Mouse (Mus musculus) left cerebral cortex, adult 9 months (tissue): ENCODE results near the gene Tiam2.
A peak's percentile ranks its signal among the peaks of the same experiment; 100 is the strongest.
"Not testable (repeated sequence)": the region's sequence is repeated elsewhere in the genome, so short reads cannot be mapped to it uniquely, and the experiment has no call there.

Experiments
- DNase-seq, 2 experiments: peaks; one replicate each; pipeline ENCODE4 v3.0.0; 2022; ENCODE audit warnings: low spot score in 2 of 2

The Tiam2 gene

DNA sequence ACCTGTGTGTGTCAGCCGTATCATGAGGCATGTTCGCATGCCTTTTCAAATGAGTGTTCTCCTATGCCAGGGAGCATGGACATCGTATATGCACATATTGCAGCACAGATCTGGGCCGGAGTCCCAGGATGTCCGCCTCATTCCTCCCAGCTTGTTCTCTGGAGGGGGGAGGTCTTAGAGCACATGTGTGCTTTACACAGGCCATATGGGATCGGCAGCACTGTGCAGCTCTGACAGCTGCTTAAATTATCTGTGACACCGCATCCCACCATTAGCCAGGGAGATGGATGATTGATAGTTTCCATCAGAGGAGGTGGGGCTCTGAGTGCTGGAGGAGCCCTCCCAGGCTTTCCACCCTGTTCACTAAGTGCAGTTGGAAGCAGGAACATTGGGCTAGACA is 12.4 kb downstream of the Tiam2 start:
- no peak for DNase-seq

- no peak for DNase-seq
Measured at GRCm38 (mm10) chr17:3344872-3345271, 18.5 kb downstream of the Tiam2 start.

- peak in 1 of 2 experiments; percentile 36 for DNase-seq
Measured at GRCm38 (mm10) chr17:3345276-3345885, 19.0 kb downstream of the Tiam2 start.

GRCm38 (mm10) chr17:3347800-3348199 is 21.4 kb downstream of the Tiam2 start:
- no peak for DNase-seq

DNA sequence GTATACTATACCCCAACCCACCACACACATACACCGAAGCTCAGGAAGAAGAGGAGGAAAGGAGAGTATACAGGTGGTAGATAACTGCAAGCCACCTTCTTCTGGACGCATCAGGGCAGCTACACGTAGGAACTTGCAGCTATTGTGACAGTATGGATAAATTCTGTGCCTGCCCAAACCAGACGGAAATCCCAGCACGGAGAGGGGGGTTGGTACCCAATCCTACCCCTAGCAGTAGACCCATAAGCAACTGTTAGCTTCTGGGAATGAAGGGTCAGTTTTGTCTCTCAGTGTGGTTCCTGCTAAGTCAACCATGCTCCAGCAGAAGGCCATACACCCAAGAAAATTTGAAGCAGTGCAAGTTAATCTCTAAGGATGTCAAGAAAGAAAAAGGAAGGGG is 23.0 kb downstream of the Tiam2 start:
- no peak for DNase-seq

- no peak for DNase-seq
Measured at GRCm38 (mm10) chr17:3349939-3350338, 23.6 kb downstream of the Tiam2 start.

- DNase-seq: no peak
Measured at GRCm38 (mm10) chr17:3350405-3350804, 24.0 kb downstream of the Tiam2 start.

DNA sequence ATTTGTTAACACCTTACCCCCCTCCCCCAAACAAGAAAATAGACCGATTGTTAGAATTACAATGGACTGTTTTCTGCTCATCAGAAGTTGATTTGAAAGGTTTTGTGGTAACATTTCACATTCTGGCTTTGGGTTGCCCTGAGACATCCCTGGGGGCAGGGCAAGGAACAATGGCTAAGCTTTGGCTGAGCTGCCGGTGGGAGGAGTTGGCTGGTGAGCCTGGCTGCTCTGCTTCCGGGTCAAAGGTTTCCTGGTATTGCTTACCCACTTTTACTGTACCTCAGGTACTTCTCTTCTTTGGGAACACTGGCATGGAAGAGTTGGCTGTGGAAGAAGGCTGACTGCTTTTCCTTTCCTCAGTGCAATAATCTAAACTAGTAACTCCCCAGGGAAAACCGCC is 25.3 kb downstream of the Tiam2 start:
- no peak for DNase-seq

GRCm38 (mm10) chr17:3353141-3353540 is 26.8 kb downstream of the Tiam2 start:
- DNase-seq: not testable (repeated sequence)

DNA sequence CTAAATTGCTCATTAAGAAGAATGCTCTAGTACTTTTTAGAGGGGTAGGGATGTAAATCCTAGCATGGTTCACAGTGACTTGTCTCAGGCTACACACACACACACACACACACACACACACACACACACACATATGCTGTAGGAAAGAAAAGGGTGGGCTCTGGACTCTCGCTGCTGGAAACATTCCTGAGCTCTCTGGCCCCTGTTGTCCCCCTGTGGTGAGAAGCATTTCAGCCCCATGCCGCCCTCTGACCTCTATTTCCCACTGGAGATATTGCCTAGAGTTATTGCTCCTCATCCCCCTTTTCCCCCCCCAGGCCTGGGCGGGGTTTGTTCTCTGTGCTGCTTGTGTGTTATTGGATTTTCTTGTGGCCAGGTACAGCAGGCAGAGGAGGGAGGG is 28.5 kb downstream of the Tiam2 start:
- no peak for DNase-seq

- no peak for DNase-seq
Measured at GRCm38 (mm10) chr17:3356633-3357365, 30.4 kb downstream of the Tiam2 start.

DNA sequence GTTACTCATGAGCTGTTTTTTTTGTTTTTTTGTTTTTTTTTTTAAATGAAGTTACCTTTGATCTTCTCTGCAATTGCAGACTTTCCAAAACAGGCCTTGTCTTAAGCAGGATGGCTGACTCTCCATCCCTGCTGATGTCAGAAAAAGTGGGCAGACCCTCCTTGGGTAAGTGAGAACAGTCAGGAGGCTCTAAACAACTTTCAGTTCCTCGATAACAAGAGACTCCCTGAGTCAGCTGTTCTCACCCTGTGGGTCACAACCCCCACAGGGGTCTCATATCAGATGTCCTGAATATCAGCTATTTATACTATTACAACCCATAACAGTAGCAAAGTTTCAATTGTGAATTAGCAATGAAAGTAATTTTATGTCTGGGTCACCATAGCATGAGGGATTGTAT is 33.9 kb downstream of the Tiam2 start:
- no peak for DNase-seq

DNA sequence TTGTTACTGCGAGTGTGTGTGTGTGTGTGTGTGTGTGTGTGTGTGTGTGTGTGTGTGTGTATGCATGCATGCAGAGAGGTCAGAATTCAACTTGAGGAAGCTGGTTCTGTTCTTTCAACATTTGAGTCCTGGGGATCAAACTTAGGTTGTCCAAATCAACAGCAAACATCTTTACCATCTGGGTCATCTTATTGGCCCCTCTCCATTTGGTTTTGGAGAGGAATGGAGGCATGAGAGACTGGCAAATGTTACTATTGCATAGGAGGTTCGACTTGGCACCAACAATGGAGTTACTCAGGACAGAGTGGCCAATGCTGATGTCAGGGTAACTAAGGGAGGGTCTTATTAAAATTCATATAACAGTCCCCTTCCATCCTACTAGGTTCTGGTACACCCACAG is 35.4 kb downstream of the Tiam2 start:
- no peak for DNase-seq

DNA sequence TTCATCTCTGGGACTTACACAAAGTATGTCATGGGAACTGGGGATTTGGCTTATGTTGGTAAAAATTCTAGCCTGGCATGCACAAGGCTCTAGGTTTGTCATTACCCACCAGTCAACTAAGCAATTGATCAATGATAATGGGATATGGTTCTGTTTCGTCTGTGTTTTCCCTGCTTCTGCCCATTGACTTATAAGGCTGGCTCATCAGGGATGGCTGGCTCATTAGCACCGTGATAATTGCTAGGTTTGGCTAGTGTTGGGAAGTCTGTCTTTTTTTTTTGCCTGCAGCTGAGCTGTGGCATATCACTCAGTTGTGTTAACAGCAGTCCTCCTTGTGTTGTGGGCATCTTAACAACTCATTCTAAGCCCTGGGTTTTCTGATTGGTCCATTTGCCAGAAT is 36.8 kb downstream of the Tiam2 start:
- DNase-seq: no peak

- DNase-seq: no peak
Measured at GRCm38 (mm10) chr17:3366741-3367140, 40.4 kb downstream of the Tiam2 start.

DNA sequence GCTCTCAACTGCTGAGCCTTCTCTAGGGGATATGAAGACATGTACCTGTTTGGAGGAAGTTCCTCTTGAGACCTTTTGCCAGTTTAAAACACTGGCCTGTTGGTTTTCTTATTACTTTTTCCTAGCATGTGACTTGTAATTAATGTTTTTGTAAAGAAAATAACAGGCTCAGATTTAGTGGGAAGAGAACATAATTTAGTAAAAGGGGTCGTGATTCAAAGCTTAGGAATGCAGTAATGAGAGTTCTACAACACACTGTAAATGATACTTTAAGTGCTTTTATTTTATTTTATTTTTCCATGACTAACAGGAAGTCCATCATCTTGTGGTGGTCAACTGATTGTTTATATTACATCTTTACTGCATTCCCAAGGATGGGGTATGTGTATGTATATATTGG is 42.0 kb downstream of the Tiam2 start:
- no peak for DNase-seq

DNA sequence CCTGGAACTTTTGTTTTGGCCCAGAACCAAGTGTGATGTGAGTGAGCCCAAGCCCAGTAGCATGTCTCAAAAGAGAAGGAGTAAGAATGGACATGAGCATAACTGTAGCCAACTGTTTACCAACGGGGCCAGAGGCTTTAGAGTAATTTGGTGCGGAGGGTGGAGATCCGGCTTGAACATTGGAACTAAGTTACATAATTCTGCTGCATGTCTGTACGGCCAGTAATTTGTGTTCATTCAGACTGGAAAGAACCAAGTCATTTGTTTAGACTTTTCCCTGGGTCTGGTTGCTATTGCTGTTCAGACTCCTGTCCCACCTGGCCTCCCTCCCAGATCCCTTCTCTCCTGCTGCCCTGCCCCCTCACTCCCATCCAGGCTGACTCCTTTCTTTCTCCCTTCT is 43.3 kb downstream of the Tiam2 start:
- DNase-seq: no peak

- DNase-seq: no peak
Measured at GRCm38 (mm10) chr17:3378606-3379005, 52.2 kb downstream of the Tiam2 start.

- DNase-seq: no peak
Measured at GRCm38 (mm10) chr17:3379753-3380588, 53.6 kb downstream of the Tiam2 start.

GRCm38 (mm10) chr17:3385391-3385790 is 59.0 kb downstream of the Tiam2 start:
- DNase-seq: no peak

DNA sequence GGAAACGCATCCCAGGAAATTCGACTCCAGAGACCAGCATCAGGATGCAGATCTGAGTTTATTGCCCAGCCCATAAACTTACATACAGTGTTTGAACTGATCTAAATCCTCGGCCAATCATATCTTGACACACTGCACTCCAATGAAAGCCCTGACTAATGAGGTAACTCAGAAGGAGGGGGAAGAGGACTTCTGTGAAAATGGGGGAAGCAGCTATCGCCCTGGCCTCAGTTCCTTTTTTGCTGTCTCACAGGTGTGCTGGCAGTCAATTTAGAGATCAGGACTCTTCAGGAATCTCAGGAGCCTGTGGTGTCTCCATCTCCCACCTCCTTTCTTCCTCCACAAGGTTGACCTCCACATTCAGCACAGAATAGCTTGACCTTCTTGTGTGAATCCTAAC is 61.4 kb downstream of the Tiam2 start:
- DNase-seq: no peak

DNA sequence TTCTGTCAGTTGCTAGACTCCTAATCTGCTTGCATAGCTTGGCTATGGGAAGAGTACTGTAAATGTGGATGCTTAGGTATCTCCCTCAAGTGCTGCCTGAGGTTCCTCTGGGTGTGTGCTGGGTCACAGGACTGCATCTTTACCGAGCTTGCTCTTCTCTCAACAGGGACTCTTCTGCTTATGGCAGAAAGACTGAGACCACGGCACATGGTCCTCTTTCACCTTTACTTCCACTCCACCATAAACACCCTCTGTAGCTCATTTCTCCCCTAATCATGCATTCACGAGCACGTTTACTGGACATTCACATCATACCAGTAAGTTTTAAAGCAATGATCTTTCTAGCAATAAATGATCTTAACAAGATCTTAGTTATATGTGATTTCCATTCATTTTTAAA is 63.4 kb downstream of the Tiam2 start:
- DNase-seq: no peak

GRCm38 (mm10) chr17:3393981-3394380 is 67.6 kb downstream of the Tiam2 start:
- peak in 1 of 2 experiments; percentile 21 for DNase-seq
